Mouse (Mus musculus): Measurements from ENCODE around the gene Fam120b. TPM values are rescaled to one million over a fixed set of nuclear protein-coding genes. Genes with fewer than 3 reads are reported as not detected.
"Not testable (repeated sequence)": the region's sequence is repeated elsewhere in the genome, so short reads cannot be mapped to it uniquely, and the experiment has no call there.

The Fam120b gene
- total and polyA plus RNA-seq, 3 experiments: 7.1 to 12.7 (median 11.9) TPM

GRCm38 (mm10) chr17:15447831-15448230, 51.8 kb downstream of the Fam120b start:
- H3K27ac ChIP-seq: no peak overlapping the region
- 70% methylated on average over 5 of the region's 5 CpGs for WGBS
- no peaks in the 10 kb centered on the region for H3K79me2 ChIP-seq (replicated peaks; ENCODE audit: control insufficient read depth, insufficient read depth, low read length)
- no peaks in the 10 kb centered on the region for H3K4me1 ChIP-seq (ENCODE audit: control insufficient read depth, insufficient read depth, low read length)
- intact Hi-C loops (cut with DNase I): no loop called here
- no peak overlapping the region for H3K4me3 ChIP-seq
- no peak overlapping the region for H3K9ac ChIP-seq (ENCODE audit: low read depth, low read length)
- no peak for DNase-seq
- no peaks in the 10 kb centered on the region for H3K27me3 ChIP-seq (ENCODE audit: control insufficient read depth, insufficient read depth, low read length)
- TF ChIP-seq EP300 (IDR thresholded peaks at IDR 0.05; ENCODE audit: insufficient read depth, low read depth, low read length) (no peak), POLR2A (IDR thresholded peaks at IDR 0.05; ENCODE audit: insufficient read depth, low read depth, low read length) (no peak), CTCF (IDR thresholded peaks at IDR 0.05) (no peak)
- no peaks in the 10 kb centered on the region for H3K36me3 ChIP-seq (ENCODE audit: control insufficient read depth, insufficient read depth, low read length)

- H3K27ac ChIP-seq; H3K27me3 ChIP-seq (ENCODE audit: control insufficient read depth, insufficient read depth, low read length); H3K4me1 ChIP-seq (ENCODE audit: control insufficient read depth, insufficient read depth, low read length); H3K36me3 ChIP-seq (ENCODE audit: control insufficient read depth, insufficient read depth, low read length); H3K79me2 ChIP-seq (replicated peaks; ENCODE audit: control insufficient read depth, insufficient read depth, low read length); H3K4me3 ChIP-seq; intact Hi-C loops (cut with DNase I); DNase-seq; H3K9ac ChIP-seq (ENCODE audit: low read depth, low read length): not testable (repeated sequence)
- 73% methylated on average over 6 of the region's 6 CpGs for WGBS
These were observed 53.1 kb downstream of the Fam120b start for GRCm38 (mm10) chr17:15449144-15449543.

GRCm38 (mm10) chr17:15449606-15450005, 53.6 kb downstream of the Fam120b start:
- WGBS: 51% methylated on average over 3 of the region's 3 CpGs
- Histone ChIP-seq H3K36me3 (ENCODE audit: control insufficient read depth, insufficient read depth, low read length) (no peaks in the 10 kb centered on the region), H3K79me2 (replicated peaks; ENCODE audit: control insufficient read depth, insufficient read depth, low read length) (no peaks in the 10 kb centered on the region), H3K27ac (no peak overlapping the region), H3K4me1 (ENCODE audit: control insufficient read depth, insufficient read depth, low read length) (no peaks in the 10 kb centered on the region), H3K27me3 (ENCODE audit: control insufficient read depth, insufficient read depth, low read length) (no peaks in the 10 kb centered on the region), H3K9ac (ENCODE audit: low read depth, low read length) (no peak overlapping the region), H3K4me3 (no peak overlapping the region)
- intact Hi-C loops (cut with DNase I): no loop called here
- TF ChIP-seq POLR2A (IDR thresholded peaks at IDR 0.05; ENCODE audit: insufficient read depth, low read depth, low read length) (no peak), EP300 (IDR thresholded peaks at IDR 0.05; ENCODE audit: insufficient read depth, low read depth, low read length) (no peak), CTCF (IDR thresholded peaks at IDR 0.05) (no peak)
- DNase-seq: no peak

GRCm38 (mm10) chr17:15455203-15455602, 59.2 kb downstream of the Fam120b start:
- H3K27me3 ChIP-seq (ENCODE audit: control insufficient read depth, insufficient read depth, low read length): no peaks in the 10 kb centered on the region
- no peak for DNase-seq
- H3K4me3 ChIP-seq: no peak overlapping the region
- H3K79me2 ChIP-seq (replicated peaks; ENCODE audit: control insufficient read depth, insufficient read depth, low read length): no peaks in the 10 kb centered on the region
- H3K9ac ChIP-seq (ENCODE audit: low read depth, low read length): no peak overlapping the region
- WGBS: 76% methylated on average over 4 of the region's 4 CpGs
- H3K27ac ChIP-seq: no peak overlapping the region
- intact Hi-C loops (cut with DNase I): no loop called here
- H3K4me1 ChIP-seq (ENCODE audit: control insufficient read depth, insufficient read depth, low read length): no peaks in the 10 kb centered on the region; the same call in 1 of the 2 replicates
- TF ChIP-seq POLR2A (IDR thresholded peaks at IDR 0.05; ENCODE audit: insufficient read depth, low read depth, low read length) (no peak), CTCF (IDR thresholded peaks at IDR 0.05) (no peak), EP300 (IDR thresholded peaks at IDR 0.05; ENCODE audit: insufficient read depth, low read depth, low read length) (no peak)
- no peaks in the 10 kb centered on the region for H3K36me3 ChIP-seq (ENCODE audit: control insufficient read depth, insufficient read depth, low read length)

- H3K79me2 ChIP-seq (replicated peaks; ENCODE audit: control insufficient read depth, insufficient read depth, low read length): no peaks in the 10 kb centered on the region
- TF ChIP-seq EP300 (IDR thresholded peaks at IDR 0.05; ENCODE audit: insufficient read depth, low read depth, low read length) (no peak), POLR2A (IDR thresholded peaks at IDR 0.05; ENCODE audit: insufficient read depth, low read depth, low read length) (no peak), CTCF (IDR thresholded peaks at IDR 0.05) (no peak)
- WGBS: 88% methylated on average over 2 of the region's 2 CpGs
- H3K4me3 ChIP-seq: no peak overlapping the region
- H3K36me3 ChIP-seq (ENCODE audit: control insufficient read depth, insufficient read depth, low read length): no peaks in the 10 kb centered on the region; the same call in 1 of the 2 replicates
- H3K27ac ChIP-seq: no peak overlapping the region
- DNase-seq: no peak
- intact Hi-C loops (cut with DNase I): no loop called here
- H3K4me1 ChIP-seq (ENCODE audit: control insufficient read depth, insufficient read depth, low read length): no peaks in the 10 kb centered on the region; the same call in 1 of the 2 replicates
- no peak overlapping the region for H3K9ac ChIP-seq (ENCODE audit: low read depth, low read length)
- H3K27me3 ChIP-seq (ENCODE audit: control insufficient read depth, insufficient read depth, low read length): no peaks in the 10 kb centered on the region
These were observed 60.6 kb downstream of the Fam120b start for GRCm38 (mm10) chr17:15456595-15456994.

- no peak overlapping the region for H3K27ac ChIP-seq
- H3K36me3 ChIP-seq (ENCODE audit: control insufficient read depth, insufficient read depth, low read length): no peaks in the 10 kb centered on the region; the same call in 1 of the 2 replicates
- WGBS: 77% methylated on average over 4 of the region's 4 CpGs
- no peaks in the 10 kb centered on the region for H3K27me3 ChIP-seq (ENCODE audit: control insufficient read depth, insufficient read depth, low read length)
- TF ChIP-seq CTCF (IDR thresholded peaks at IDR 0.05): no peak
- no peak for TF ChIP-seq POLR2A (IDR thresholded peaks at IDR 0.05; ENCODE audit: insufficient read depth, low read depth, low read length)
- no peak for TF ChIP-seq EP300 (IDR thresholded peaks at IDR 0.05; ENCODE audit: insufficient read depth, low read depth, low read length)
- intact Hi-C loops (cut with DNase I): loop anchor here (10.0 kb wide), 1 partner anchor 165 kb away; no protein-coding TSS in a partner anchor
- no peak overlapping the region for H3K4me3 ChIP-seq
- H3K4me1 ChIP-seq (ENCODE audit: control insufficient read depth, insufficient read depth, low read length): peaks cover 2% of the 10 kb centered on the region; the same call in 1 of the 2 replicates
- no peak overlapping the region for H3K9ac ChIP-seq (ENCODE audit: low read depth, low read length)
- H3K79me2 ChIP-seq (replicated peaks; ENCODE audit: control insufficient read depth, insufficient read depth, low read length): no peaks in the 10 kb centered on the region
- DNase-seq: no peak
These were observed 63.8 kb downstream of the Fam120b start for GRCm38 (mm10) chr17:15459761-15460160.
